Mouse (Mus musculus): ENCODE results near the gene Retn. TPM values are rescaled to one million over a fixed set of nuclear protein-coding genes. Genes with fewer than 3 reads are reported as not detected.

The Retn gene
- total RNA-seq, 2 experiments from 2014 or later: not detected

Other genes with a start within 250 kb of the Retn start
- 1 to 10 TPM; 4.1 to 4.5 TPM for gene Pex11g, start 188.1 kb upstream of the Retn start, total RNA-seq (2021)
- under 1 TPM in 1 of 2 experiments, not detected in 1; 0.32 TPM for gene Tex45, start 184.9 kb upstream of the Retn start, total RNA-seq (2021)
- 10 to 100 TPM; 24.6 to 26.1 TPM for gene Zfp358, start 162.6 kb upstream of the Retn start, total RNA-seq (2021)
- 10 to 100 TPM; 26.4 to 29.0 TPM for gene Mcoln1, start 155.3 kb upstream of the Retn start, total RNA-seq (2021)
- 10 to 100 TPM; 15.1 to 15.9 TPM for gene Pnpla6, start 140.4 kb upstream of the Retn start, total RNA-seq (2021)
- 1 to 10 TPM; 1.1 to 2.2 TPM for gene C330021F23Rik, start 87.8 kb upstream of the Retn start, total RNA-seq (2021)
- 1 to 10 TPM; 1.5 to 2.9 TPM for gene Camsap3, start 68.5 kb upstream of the Retn start, total RNA-seq (2021)
- 10 to 100 TPM; 20.9 to 21.3 TPM for gene Xab2, start 34.5 kb upstream of the Retn start, total RNA-seq (2021)
- gene Pet100, start 34.2 kb upstream of the Retn start, total RNA-seq (2021): 10 to 100 TPM; 72.5 to 77.7 TPM
- gene Pcp2, start 30.2 kb upstream of the Retn start, total RNA-seq (2021): not detected
- gene Stxbp2, start 24.8 kb upstream of the Retn start, total RNA-seq (2021): 10 to 100 TPM; 15.4 to 17.3 TPM
- gene Mcemp1, start 10.0 kb downstream of the Retn start, total RNA-seq (2021): under 1 TPM in 1 of 2 experiments, not detected in 1; 0.23 TPM
- gene Fcor, start 16.6 kb downstream of the Retn start, total RNA-seq (2021): under 1 TPM; 0.81 to 0.86 TPM
- 10 to 100 TPM; 16.8 to 19.8 TPM for gene Trappc5, start 20.5 kb downstream of the Retn start, total RNA-seq (2021)
- gene Fcer2a, start 38.4 kb downstream of the Retn start, total RNA-seq (2021): under 1 TPM in 1 of 2 experiments, not detected in 1; 0.18 TPM
- 1 to 10 TPM in 1 of 2 experiments, under 1 TPM in 1; 0.63 to 1.3 TPM for gene Clec4g, start 64.9 kb downstream of the Retn start, total RNA-seq (2021)
- gene Cd209a, start 93.2 kb downstream of the Retn start, total RNA-seq (2021): not detected
- gene Cd209e, start 198.5 kb downstream of the Retn start, total RNA-seq (2021): not detected
- not detected for gene Cd209d, start 222.8 kb downstream of the Retn start, total RNA-seq (2021)